Mouse (Mus musculus) neural tube, embryonic 14.5 days (tissue): Measurements from ENCODE around the gene Coro2a. TPM values are rescaled to one million over a fixed set of nuclear protein-coding genes. Genes with fewer than 3 reads are reported as not detected.

Experiments used
- ATAC-seq: fragments of 200-750 bp; cut with Nextera tagmentation; 2 replicates; pipeline ENCODE4 v1.8.0; 2017; ENCODE audit warnings: low read depth, mild to moderate bottlenecking, moderate TSS enrichment, moderate library complexity
- H3K27ac ChIP-seq: fragments of 300-500 bp; sonication (generic); 2 replicates; pipeline ENCODE4 v1.5.1; 2014; ENCODE audit warnings: low read depth, mild to moderate bottlenecking, control low read depth, low read length, moderate library complexity, mixed read lengths
- H3K27me3 ChIP-seq: fragments of 300-500 bp; sonication (generic); 2 replicates; pipeline ENCODE4 v1.6.1; 2014; ENCODE audit warnings: low read length; ENCODE audit not compliant: control insufficient read depth, insufficient read depth
- H3K36me3 ChIP-seq: fragments of 300-500 bp; sonication (generic); 2 replicates; pipeline ENCODE4 v1.6.1; 2014; ENCODE audit warnings: low read length, mixed read lengths; ENCODE audit not compliant: control insufficient read depth, insufficient read depth
- H3K4me1 ChIP-seq: fragments of 300-500 bp; sonication (generic); 2 replicates; pipeline ENCODE4 v1.6.1; 2014; ENCODE audit warnings: low read length; ENCODE audit not compliant: control insufficient read depth, insufficient read depth
- H3K4me2 ChIP-seq: fragments of 300-500 bp; sonication (generic); 2 replicates; pipeline ENCODE4 v1.6.1; 2014; ENCODE audit warnings: mild to moderate bottlenecking, low read depth, low read length, control low read depth
- H3K4me3 ChIP-seq: fragments of 300-500 bp; sonication (generic); 2 replicates; pipeline ENCODE4 v1.5.1; 2014; ENCODE audit warnings: low read depth, low read length, control low read depth, mixed read lengths
- H3K9ac ChIP-seq: fragments of 300-500 bp; sonication (generic); replicated peaks from 2 replicates; pipeline ENCODE4 v1.6.1; 2014; ENCODE audit warnings: low read depth, mild to moderate bottlenecking, control low read depth, low read length, mixed read lengths
- H3K9me3 ChIP-seq: fragments of 300-500 bp; sonication (generic); 2 replicates; pipeline ENCODE4 v1.6.1; 2016; ENCODE audit warnings: low read length; ENCODE audit not compliant: control insufficient read depth
- WGBS: fragments of 180-500 bp; shearing (Covaris S2); extraction: QIAGEN DNeasy Blood & Tissue Kit; methylation state at CpG from one replicate; pipeline ENCODE4 v1.1.7; 2014; 5-methylcytosine and 5-hydroxymethylcytosine counted together
- polyA plus RNA-seq: library from polyadenylated mRNA; unstranded; fragments of >200 nt; fragmentation: Nextera tagmentation; extraction: Ambion mirVana; gene quantifications from 2 replicates; pipeline ENCODE4 v1.2.1, GENCODE M21; 2014

Gene Coro2a
- polyA plus RNA-seq, 1 experiment from 2014 or later, result 7.6 TPM

- no peak overlapping the region for H3K4me3 ChIP-seq
- WGBS, result 80% methylated on average over 8 of the region's 8 CpGs
- no peak for ATAC-seq
- H3K27me3 ChIP-seq, result no peaks in the 10 kb centered on the region
- H3K9ac ChIP-seq, result no peak overlapping the region
- H3K27ac ChIP-seq, result no peak overlapping the region
- no peaks in the 10 kb centered on the region for H3K4me1 ChIP-seq
- H3K36me3 ChIP-seq, result no peaks in the 10 kb centered on the region
- H3K9me3 ChIP-seq, result no peaks in the 10 kb centered on the region
- H3K4me2 ChIP-seq, result no peak overlapping the region
Observed at GRCm38 (mm10) chr4:46620946-46621345, 18.9 kb upstream of the Coro2a start.

GRCm38 (mm10) chr4:46620330-46620729 lies 18.3 kb upstream of the Coro2a start:
- whole genome bisulfite sequencing, result 9% methylated on average over 23 of the region's 23 CpGs
- no peak overlapping the region for H3K4me3 ChIP-seq

GRCm38 (mm10) chr4:46618196-46618817 lies 16.3 kb upstream of the Coro2a start:
- H3K27me3 ChIP-seq, result no peaks in the 10 kb centered on the region
- H3K4me1 ChIP-seq, result no peaks in the 10 kb centered on the region
- H3K9me3 ChIP-seq, result no peaks in the 10 kb centered on the region
- no peaks in the 10 kb centered on the region for H3K36me3 ChIP-seq
- H3K4me3 ChIP-seq, result no peak overlapping the region
- ATAC-seq, result no peak
- WGBS, result 68% methylated on average over 11 of the region's 11 CpGs
- H3K9ac ChIP-seq, result no peak overlapping the region
- no peak overlapping the region for H3K4me2 ChIP-seq
- H3K27ac ChIP-seq, result no peak overlapping the region

More at GRCm38 (mm10) chr4:46620330-46620729, 18.3 kb upstream of the Coro2a start:
- Histone ChIP-seq H3K4me1 (no peaks in the 10 kb centered on the region), H3K4me2 (no peak overlapping the region), H3K27me3 (no peaks in the 10 kb centered on the region), H3K9ac (no peak overlapping the region), H3K36me3 (no peaks in the 10 kb centered on the region), H3K9me3 (no peaks in the 10 kb centered on the region), H3K27ac (no peak overlapping the region)
- ATAC-seq, result no peak

GRCm38 (mm10) chr4:46617408-46617807 lies 15.4 kb upstream of the Coro2a start:
- H3K27me3 ChIP-seq, result no peaks in the 10 kb centered on the region
- H3K9ac ChIP-seq, result no peak overlapping the region
- H3K4me2 ChIP-seq, result no peak overlapping the region
- H3K36me3 ChIP-seq, result no peaks in the 10 kb centered on the region
- ATAC-seq, result no peak
- H3K4me3 ChIP-seq, result no peak overlapping the region
- WGBS, result 77% methylated on average over 6 of the region's 6 CpGs
- no peak overlapping the region for H3K27ac ChIP-seq
- H3K4me1 ChIP-seq, result no peaks in the 10 kb centered on the region
- H3K9me3 ChIP-seq, result no peaks in the 10 kb centered on the region

- H3K9ac ChIP-seq, result no peak overlapping the region
- no peak for ATAC-seq
- WGBS, result 84% methylated on average over 9 of the region's 9 CpGs
Observed at GRCm38 (mm10) chr4:46614641-46615040, 12.6 kb upstream of the Coro2a start.

GRCm38 (mm10) chr4:46613618-46614017 lies 11.6 kb upstream of the Coro2a start:
- Histone ChIP-seq H3K36me3 (no peaks in the 10 kb centered on the region), H3K4me2 (no peak overlapping the region), H3K4me3 (no peak overlapping the region), H3K9ac (no peak overlapping the region), H3K27ac (no peak overlapping the region), H3K27me3 (no peaks in the 10 kb centered on the region), H3K9me3 (no peaks in the 10 kb centered on the region), H3K4me1 (no peaks in the 10 kb centered on the region)
- no peak for ATAC-seq
- WGBS, result 79% methylated on average over 12 of the region's 12 CpGs

More at GRCm38 (mm10) chr4:46614641-46615040, 12.6 kb upstream of the Coro2a start:
- H3K4me1 ChIP-seq, result no peaks in the 10 kb centered on the region
- H3K36me3 ChIP-seq, result no peaks in the 10 kb centered on the region
- no peak overlapping the region for H3K27ac ChIP-seq
- no peak overlapping the region for H3K4me2 ChIP-seq
- no peaks in the 10 kb centered on the region for H3K9me3 ChIP-seq
- no peaks in the 10 kb centered on the region for H3K27me3 ChIP-seq
- no peak overlapping the region for H3K4me3 ChIP-seq

- Histone ChIP-seq H3K4me1 (no peaks in the 10 kb centered on the region), H3K27me3 (no peaks in the 10 kb centered on the region), H3K36me3 (no peaks in the 10 kb centered on the region), H3K9me3 (no peaks in the 10 kb centered on the region), H3K27ac (no peak overlapping the region), H3K4me2 (no peak overlapping the region), H3K4me3 (no peak overlapping the region), H3K9ac (no peak overlapping the region)
- WGBS, result 3% methylated on average over 4 of the region's 4 CpGs
- peak; percentile 58; the same call in 1 of the 2 replicates for ATAC-seq
Observed at GRCm38 (mm10) chr4:46611181-46611580, 9.2 kb upstream of the Coro2a start.

GRCm38 (mm10) chr4:46607601-46608000 lies 5.6 kb upstream of the Coro2a start:
- no peaks in the 10 kb centered on the region for H3K27me3 ChIP-seq
- no peaks in the 10 kb centered on the region for H3K9me3 ChIP-seq
- no peak for ATAC-seq
- no peaks in the 10 kb centered on the region for H3K36me3 ChIP-seq
- no peak overlapping the region for H3K4me3 ChIP-seq
- no peak overlapping the region for H3K9ac ChIP-seq
- no peak overlapping the region for H3K4me2 ChIP-seq
- H3K27ac ChIP-seq, result no peak overlapping the region
- H3K4me1 ChIP-seq, result no peaks in the 10 kb centered on the region
- 77% methylated on average over 3 of the region's 3 CpGs for WGBS

GRCm38 (mm10) chr4:46605451-46605850 lies 3.4 kb upstream of the Coro2a start:
- ATAC-seq, result no peak
- 67% methylated on average over 11 of the region's 11 CpGs for WGBS
- no peak overlapping the region for H3K27ac ChIP-seq
- H3K27me3 ChIP-seq, result peaks cover 10% of the 10 kb centered on the region; the same call in 1 of the 2 replicates
- no peak overlapping the region for H3K4me3 ChIP-seq
- H3K4me1 ChIP-seq, result no peaks in the 10 kb centered on the region
- no peak overlapping the region for H3K4me2 ChIP-seq
- no peak overlapping the region for H3K9ac ChIP-seq
- H3K36me3 ChIP-seq, result no peaks in the 10 kb centered on the region
- no peaks in the 10 kb centered on the region for H3K9me3 ChIP-seq
